Mouse (Mus musculus) liver, embryonic 12.5 days (tissue): ENCODE measurements around the gene Moap1. TPM values are rescaled to one million over a fixed set of nuclear protein-coding genes. Genes with fewer than 3 reads are reported as not detected.
A peak's percentile ranks its signal among the peaks of the same experiment; 100 is the strongest.

Experiments
- ATAC-seq: fragments of 200-750 bp; cut with Nextera tagmentation; 2 replicates; pipeline ENCODE4 v1.8.0; 2017; ENCODE audit warnings: moderate number of reproducible peaks, mild to moderate bottlenecking, moderate library complexity
- H3K27ac ChIP-seq: fragments of 300-500 bp; sonication (generic); 2 replicates; pipeline ENCODE4 v1.5.1; 2016; ENCODE audit warnings: mild to moderate bottlenecking
- H3K27me3 ChIP-seq: fragments of 300-500 bp; sonication (generic); replicated peaks from 2 replicates; pipeline ENCODE4 v1.6.1; 2016; ENCODE audit warnings: mild to moderate bottlenecking, moderate library complexity
- H3K36me3 ChIP-seq: fragments of 300-500 bp; sonication (generic); 2 replicates; pipeline ENCODE4 v1.6.1; 2016; ENCODE audit warnings: mild to moderate bottlenecking, moderate library complexity
- H3K4me1 ChIP-seq: fragments of 300-500 bp; sonication (generic); 2 replicates; pipeline ENCODE4 v1.6.1; 2016
- H3K4me2 ChIP-seq: fragments of 300-500 bp; sonication (generic); 2 replicates; pipeline ENCODE4 v1.6.1; 2016; ENCODE audit warnings: mild to moderate bottlenecking, moderate library complexity
- H3K4me3 ChIP-seq: fragments of 300-500 bp; sonication (generic); 2 replicates; pipeline ENCODE4 v1.5.1; 2016; ENCODE audit warnings: mild to moderate bottlenecking, moderate library complexity
- H3K9ac ChIP-seq: fragments of 300-500 bp; sonication (generic); 2 replicates; pipeline ENCODE4 v1.6.1; 2016; ENCODE audit warnings: mild to moderate bottlenecking, moderate library complexity
- H3K9me3 ChIP-seq: fragments of 300-500 bp; sonication (generic); replicated peaks from 2 replicates; pipeline ENCODE4 v1.6.1; 2016; ENCODE audit warnings: mild to moderate bottlenecking, moderate library complexity
- whole genome bisulfite sequencing: fragments of 180-500 bp; shearing (Covaris S2); methylation state at CpG from one replicate; pipeline ENCODE4 v1.1.7; 2016; ENCODE audit not compliant: insufficient replicate concordance; 5-methylcytosine and 5-hydroxymethylcytosine counted together
- polyA plus RNA-seq: library from polyadenylated mRNA; unstranded; fragments of >200 nt; fragmentation: Nextera tagmentation; extraction: Ambion mirVana; gene quantifications from 2 replicates; pipeline ENCODE4 v1.2.1, GENCODE M21; 2016

Moap1 gene
- polyA plus RNA-seq, 1 experiment from 2014 or later: 11.7 TPM

DNA sequence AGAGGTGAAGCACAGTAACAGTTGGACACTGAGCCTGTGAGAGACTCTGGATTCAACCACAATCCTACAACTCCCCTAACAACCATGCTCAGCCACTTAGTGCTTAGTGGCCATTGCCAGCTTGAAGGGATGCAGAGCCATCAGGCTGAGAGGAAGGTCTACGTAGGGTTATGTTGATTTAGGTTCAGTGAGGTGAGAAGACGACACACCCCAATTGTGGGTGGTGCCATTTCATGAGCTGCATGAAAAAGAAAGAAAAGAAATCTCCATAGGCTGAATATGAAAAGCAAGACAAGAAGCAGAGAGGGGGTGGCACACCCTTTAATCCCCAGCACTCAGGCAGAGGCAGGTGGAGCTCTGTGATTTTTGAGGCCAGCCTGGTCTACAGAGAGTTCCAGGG is 29.3 kb downstream of the Moap1 start:
- no peak for ATAC-seq
- no peaks in the 10 kb centered on the region for H3K4me1 ChIP-seq
- H3K9me3 ChIP-seq: no peaks in the 10 kb centered on the region
- no peak overlapping the region for H3K4me2 ChIP-seq
- no peaks in the 10 kb centered on the region for H3K27me3 ChIP-seq
- 58% methylated on average over 2 of the region's 2 CpGs for WGBS
- H3K36me3 ChIP-seq: no peaks in the 10 kb centered on the region
- no peak overlapping the region for H3K9ac ChIP-seq
- no peak overlapping the region for H3K4me3 ChIP-seq
- no peak overlapping the region for H3K27ac ChIP-seq

DNA sequence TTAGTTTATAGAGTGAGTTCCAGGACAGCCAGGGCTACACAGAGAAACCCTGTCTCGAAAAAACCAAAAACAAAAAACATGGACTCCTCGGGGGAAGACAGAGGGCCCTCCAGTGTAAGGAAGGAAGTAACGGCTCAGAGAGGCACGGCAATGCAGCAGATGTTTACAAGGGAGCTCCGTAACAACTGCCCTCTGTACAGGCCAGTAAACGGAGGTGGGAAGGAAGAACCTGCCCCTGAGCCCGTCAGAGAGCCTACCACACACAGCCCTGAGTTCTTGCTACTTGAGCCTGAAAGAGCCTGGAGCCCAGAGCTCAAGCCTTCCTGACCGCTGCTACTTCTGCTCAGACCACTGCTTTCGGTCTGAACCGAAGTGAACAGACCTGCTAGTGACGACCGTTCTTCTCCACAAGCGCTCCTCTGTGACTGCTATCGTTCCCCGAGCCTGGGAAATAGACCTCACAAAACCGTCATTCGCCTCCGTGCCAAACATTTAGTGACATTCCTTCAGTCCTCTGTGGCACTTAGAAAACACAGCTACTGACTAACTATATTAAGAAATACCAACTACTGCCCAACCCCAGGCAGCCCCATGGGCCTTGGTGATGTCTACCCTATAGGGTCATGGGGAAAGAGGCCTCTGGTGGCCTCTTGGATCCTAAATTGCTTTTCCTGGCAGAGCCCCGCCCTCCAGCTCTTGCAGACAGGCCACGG is 30.2 kb downstream of the Moap1 start:
- Histone ChIP-seq H3K9ac (no peak overlapping the region), H3K4me2 (no peak overlapping the region), H3K4me3 (no peak overlapping the region), H3K27ac (no peak overlapping the region), H3K9me3 (no peaks in the 10 kb centered on the region), H3K4me1 (no peaks in the 10 kb centered on the region), H3K36me3 (no peaks in the 10 kb centered on the region), H3K27me3 (0 out of 2 replicates have a peak, but pooled peaks cover under 1% of the 10 kb centered on the region)
- ATAC-seq: no peak
- WGBS: 55% methylated on average over 20 of the region's 20 CpGs

GRCm38 (mm10) chr12:102710851-102711375 is 32.5 kb downstream of the Moap1 start:
- Histone ChIP-seq H3K4me2 (no peak overlapping the region), H3K9ac (no peak overlapping the region), H3K4me3 (no peak overlapping the region), H3K36me3 (no peaks in the 10 kb centered on the region), H3K4me1 (peaks cover 1% of the 10 kb centered on the region), H3K27ac (no peak overlapping the region), H3K9me3 (no peaks in the 10 kb centered on the region), H3K27me3 (peaks cover 20% of the 10 kb centered on the region)
- ATAC-seq: no peak
- WGBS: 56% methylated on average over 4 of the region's 4 CpGs

DNA sequence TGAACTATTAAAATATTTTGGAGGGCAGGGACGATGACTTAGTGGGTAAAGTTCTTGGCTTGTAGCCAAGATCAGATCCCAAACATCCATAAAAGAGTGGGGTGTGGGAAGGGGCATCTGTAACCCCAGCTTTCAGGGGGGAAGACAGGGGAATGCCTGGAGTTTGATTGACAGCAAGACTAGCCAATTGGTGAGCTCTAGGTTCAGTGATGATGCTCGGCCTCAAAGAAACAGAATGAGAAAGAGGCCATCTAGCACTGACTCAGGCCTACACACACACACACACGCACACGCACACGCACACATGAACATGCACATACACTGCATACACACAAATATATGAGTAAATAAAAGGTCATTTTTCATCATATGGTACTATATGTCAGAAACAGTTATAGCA is 33.6 kb downstream of the Moap1 start:
- Histone ChIP-seq H3K9me3 (no peaks in the 10 kb centered on the region), H3K27ac (no peak overlapping the region), H3K36me3 (no peaks in the 10 kb centered on the region), H3K4me1 (peaks cover 11% of the 10 kb centered on the region), H3K4me3 (no peak overlapping the region), H3K27me3 (peaks cover 25% of the 10 kb centered on the region), H3K4me2 (no peak overlapping the region), H3K9ac (no peak overlapping the region)
- ATAC-seq: no peak
- 88% methylated on average over 5 of the region's 5 CpGs for WGBS

- Histone ChIP-seq H3K4me3 (no peak overlapping the region), H3K9ac (no peak overlapping the region), H3K4me2 (no peak overlapping the region), H3K4me1 (peaks cover 25% of the 10 kb centered on the region), H3K9me3 (no peaks in the 10 kb centered on the region), H3K36me3 (no peaks in the 10 kb centered on the region), H3K27me3 (peaks cover 25% of the 10 kb centered on the region), H3K27ac (no peak overlapping the region)
- 75% methylated on average over 11 of the region's 11 CpGs for WGBS
- no peak for ATAC-seq
Observed at GRCm38 (mm10) chr12:102708220-102708619, 35.2 kb downstream of the Moap1 start.

- Histone ChIP-seq H3K27me3 (peaks cover 25% of the 10 kb centered on the region), H3K27ac (no peak overlapping the region), H3K36me3 (no peaks in the 10 kb centered on the region), H3K9me3 (no peaks in the 10 kb centered on the region), H3K4me1 (peaks cover 37% of the 10 kb centered on the region), H3K9ac (no peak overlapping the region), H3K4me2 (no peak overlapping the region), H3K4me3 (no peak overlapping the region)
- ATAC-seq: no peak
- WGBS: 72% methylated on average over 10 of the region's 10 CpGs
Observed at GRCm38 (mm10) chr12:102706833-102707463, 36.5 kb downstream of the Moap1 start.

- no peak overlapping the region for H3K27ac ChIP-seq
- no peaks in the 10 kb centered on the region for H3K9me3 ChIP-seq
- H3K4me3 ChIP-seq: no peak overlapping the region; the same call in 1 of the 2 replicates
- H3K36me3 ChIP-seq: no peaks in the 10 kb centered on the region
- 66% methylated on average over 6 of the region's 6 CpGs for WGBS
- H3K4me2 ChIP-seq: peak overlapping the region; percentile 100
- peaks cover 37% of the 10 kb centered on the region for H3K4me1 ChIP-seq
- no peak overlapping the region for H3K9ac ChIP-seq
- ATAC-seq: no peak
- peaks cover 25% of the 10 kb centered on the region for H3K27me3 ChIP-seq
Observed at GRCm38 (mm10) chr12:102705906-102706640, 37.4 kb downstream of the Moap1 start.

GRCm38 (mm10) chr12:102705216-102705871 is 38.1 kb downstream of the Moap1 start:
- Histone ChIP-seq H3K36me3 (no peaks in the 10 kb centered on the region), H3K4me3 (peak overlapping the region; percentile 77), H3K4me1 (peaks cover 37% of the 10 kb centered on the region), H3K27me3 (peaks cover 25% of the 10 kb centered on the region), H3K9ac (peak overlapping the region; percentile 82), H3K4me2 (peak overlapping the region; percentile 100), H3K9me3 (no peaks in the 10 kb centered on the region), H3K27ac (peak overlapping the region; percentile 84)
- peak; percentile 79 for ATAC-seq
- WGBS: 4% methylated on average over 37 of the region's 45 CpGs

- Histone ChIP-seq H3K4me1 (peaks cover 42% of the 10 kb centered on the region), H3K36me3 (no peaks in the 10 kb centered on the region), H3K9ac (peak within 1 kb of the TSS; percentile 85), H3K4me2 (peak within 1 kb of the TSS; percentile 100), H3K27me3 (peaks cover 25% of the 10 kb centered on the region), H3K27ac (peak within 1 kb of the TSS; percentile 84), H3K4me3 (peak within 1 kb of the TSS; percentile 77), H3K9me3 (no peaks in the 10 kb centered on the region)
- peak; percentile 95 for ATAC-seq
- 1% methylated on average over 80 of the region's 105 CpGs for WGBS
Observed at GRCm38 (mm10) chr12:102704457-102705198, 38.8 kb downstream of the Moap1 start, which contains the start of gene Itpk1. TSS of gene Itpk1 (minus strand) at chr12:102704930.

- WGBS: 14% methylated on average over 17 of the region's 17 CpGs
- Histone ChIP-seq H3K9ac (peak overlapping the region; percentile 85), H3K9me3 (no peaks in the 10 kb centered on the region), H3K27me3 (peaks cover 25% of the 10 kb centered on the region), H3K4me3 (peak overlapping the region; percentile 77), H3K36me3 (no peaks in the 10 kb centered on the region), H3K27ac (peak overlapping the region; percentile 64; the same call in 1 of the 2 replicates), H3K4me1 (peaks cover 48% of the 10 kb centered on the region), H3K4me2 (peak overlapping the region; percentile 100)
- ATAC-seq: peak; percentile 10
Observed at GRCm38 (mm10) chr12:102703921-102704408, 39.5 kb downstream of the Moap1 start.

DNA sequence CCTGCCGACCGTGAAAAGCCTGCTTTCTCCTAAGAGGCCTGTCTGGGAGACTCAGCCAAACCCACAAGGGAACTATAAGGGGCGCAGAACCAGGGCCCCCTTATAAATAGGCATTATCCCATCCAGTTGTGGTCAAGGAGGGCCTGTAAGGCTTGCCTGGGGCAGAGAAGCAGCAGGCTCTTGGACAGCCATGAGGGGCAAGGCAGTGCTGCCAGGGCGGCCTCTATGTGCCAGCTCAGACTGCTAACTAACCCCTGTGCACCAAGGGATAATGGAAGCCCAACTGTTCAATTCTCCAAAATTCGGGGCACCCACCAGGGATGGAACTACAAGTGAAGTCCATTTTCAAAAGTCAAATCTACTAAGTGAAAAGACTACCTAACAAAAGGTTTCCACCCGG is 40.0 kb downstream of the Moap1 start:
- Histone ChIP-seq H3K4me2 (peak overlapping the region; percentile 100), H3K27me3 (peaks cover 25% of the 10 kb centered on the region), H3K36me3 (no peaks in the 10 kb centered on the region), H3K27ac (0 out of 2 replicates have a peak overlapping the region, but pooled peaks have one; percentile 50), H3K9me3 (no peaks in the 10 kb centered on the region), H3K4me3 (peak overlapping the region; percentile 77), H3K9ac (0 out of 2 replicates have a peak overlapping the region, but pooled peaks have one; percentile 32), H3K4me1 (peaks cover 54% of the 10 kb centered on the region)
- ATAC-seq: no peak
- 45% methylated on average over 6 of the region's 6 CpGs for WGBS
